Mouse (Mus musculus) heart, embryonic 14.5 days (tissue): ENCODE measurements around the gene Cdh3. TPM values are rescaled to one million over a fixed set of nuclear protein-coding genes. Genes with fewer than 3 reads are reported as not detected.

Experiments
- ATAC-seq: fragments of 200-750 bp; cut with Nextera tagmentation; 2 replicates; pipeline ENCODE4 v1.8.0; 2017; ENCODE audit warnings: low read depth, moderate TSS enrichment; ENCODE audit not compliant: insufficient number of reproducible peaks, insufficient read depth, low FRiP score
- H3K27ac ChIP-seq, 2 experiments: fragments of 200-500 bp in 1 of 2; fragments of 300-500 bp in 1 of 2; sonication (generic) in 1 of 2; replicated peaks in 1 of 2; 2 replicates each; pipeline ENCODE4 v1.5.1; 2012 to 2014; ENCODE audit warnings: low read depth in 2 of 2, low read length in 2 of 2, control low read depth in 1 of 2, mild to moderate bottlenecking in 1 of 2, mixed read lengths in 1 of 2; ENCODE audit not compliant: control insufficient read depth in 1 of 2, insufficient read depth in 1 of 2
- H3K27me3 ChIP-seq: fragments of 300-500 bp; sonication (generic); 2 replicates; pipeline ENCODE4 v1.6.1; 2014; ENCODE audit warnings: mild to moderate bottlenecking, low read length, control low read depth; ENCODE audit not compliant: control insufficient read depth, insufficient read depth
- H3K36me3 ChIP-seq: fragments of 300-500 bp; sonication (generic); 2 replicates; pipeline ENCODE4 v1.6.1; 2014; ENCODE audit warnings: mild to moderate bottlenecking, control low read depth, low read length, mixed read lengths; ENCODE audit not compliant: control insufficient read depth, insufficient read depth
- H3K4me1 ChIP-seq, 2 experiments: fragments of 200-500 bp in 1 of 2; fragments of 300-500 bp in 1 of 2; sonication (generic) in 1 of 2; 2 replicates each; pipeline ENCODE4 v1.6.1; 2012 to 2014; ENCODE audit warnings: low read length in 2 of 2, control low read depth in 1 of 2, mixed read lengths in 1 of 2; ENCODE audit not compliant: control insufficient read depth in 2 of 2, insufficient read depth in 2 of 2
- H3K4me2 ChIP-seq: fragments of 300-500 bp; sonication (generic); 2 replicates; pipeline ENCODE4 v1.6.1; 2014; ENCODE audit warnings: mild to moderate bottlenecking, low read length
- H3K4me3 ChIP-seq, 2 experiments: fragments of 200-500 bp in 1 of 2; fragments of 300-500 bp in 1 of 2; sonication (generic) in 1 of 2; 2 replicates each; pipeline ENCODE4 v1.5.1; 2012 to 2014; ENCODE audit warnings: low read length in 2 of 2, mild to moderate bottlenecking in 2 of 2, control low read depth in 1 of 2, low read depth in 1 of 2, moderate library complexity in 1 of 2; ENCODE audit not compliant: control insufficient read depth in 1 of 2, insufficient read depth in 1 of 2
- H3K9ac ChIP-seq: fragments of 300-500 bp; sonication (generic); 2 replicates; pipeline ENCODE4 v1.6.1; 2014; ENCODE audit warnings: mild to moderate bottlenecking, low read length
- H3K9me3 ChIP-seq: fragments of 300-500 bp; sonication (generic); 2 replicates; pipeline ENCODE4 v1.6.1; 2016; ENCODE audit warnings: low read length, control low read depth; ENCODE audit not compliant: control insufficient read depth
- WGBS: fragments of 180-500 bp; shearing (Covaris S2); extraction: QIAGEN DNeasy Blood & Tissue Kit; methylation state at CpG from one replicate; pipeline ENCODE4 v1.1.7; 2014; 5-methylcytosine and 5-hydroxymethylcytosine counted together
- polyA plus RNA-seq: library from polyadenylated mRNA; unstranded; fragments of >200 nt; fragmentation: Nextera tagmentation; extraction: Ambion mirVana; gene quantifications from 2 replicates; pipeline ENCODE4 v1.2.1, GENCODE M21; 2014

Cdh3 gene
- polyA plus RNA-seq, 1 experiment from 2014 or later, result 15.0 TPM

GRCm38 (mm10) chr8:106505328-106505965 lies 5.2 kb upstream of the Cdh3 start:
- Histone ChIP-seq H3K9ac (no peak overlapping the region), H3K4me2 (no peak overlapping the region), H3K4me3 (no peak overlapping the region), H3K4me1 (peaks cover 15 to 17% of the 10 kb centered on the region in 2 experiments), H3K27ac (peak overlapping the region; percentile 30 to 53; a peak in 3 of 4 replicates), H3K9me3 (no peaks in the 10 kb centered on the region), H3K36me3 (no peaks in the 10 kb centered on the region), H3K27me3 (no peaks in the 10 kb centered on the region)
- 45% methylated on average over 10 of the region's 10 CpGs for WGBS
- no peak for ATAC-seq

DNA sequence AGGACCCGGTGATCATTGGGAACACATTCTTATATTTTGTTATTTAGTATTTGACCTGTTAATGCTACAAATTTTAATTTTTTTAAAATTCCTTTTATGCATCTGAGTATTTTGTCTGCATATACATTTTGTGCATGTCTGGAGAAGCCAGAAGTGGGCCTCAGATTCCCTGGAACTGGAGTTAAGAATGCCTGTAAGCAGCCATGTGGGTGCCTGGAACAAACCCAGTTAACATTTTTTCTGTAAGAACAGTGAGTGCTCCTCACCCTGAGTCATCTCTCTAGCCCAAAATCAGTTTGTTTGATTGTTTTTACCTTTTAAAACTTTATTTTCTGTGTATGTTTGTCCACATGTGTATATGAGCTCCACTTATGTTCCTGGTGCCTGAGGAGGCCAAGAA lies 4.6 kb upstream of the Cdh3 start:
- Histone ChIP-seq H3K4me2 (no peak overlapping the region), H3K4me1 (peaks cover 15 to 19% of the 10 kb centered on the region in 2 experiments), H3K27me3 (no peaks in the 10 kb centered on the region), H3K4me3 (no peak overlapping the region), H3K27ac (no peak overlapping the region), H3K9ac (no peak overlapping the region), H3K9me3 (no peaks in the 10 kb centered on the region), H3K36me3 (no peaks in the 10 kb centered on the region)
- no peak for ATAC-seq
- WGBS, result 84% methylated on average over 1 of the region's 1 CpGs

- Histone ChIP-seq H3K4me1 (peaks cover 15 to 24% of the 10 kb centered on the region in 2 experiments), H3K9me3 (no peaks in the 10 kb centered on the region), H3K4me3 (peak overlapping the region; percentile 39 to 51), H3K27me3 (no peaks in the 10 kb centered on the region), H3K27ac (peak overlapping the region; percentile 35 to 39; a peak in 3 of 4 replicates), H3K36me3 (no peaks in the 10 kb centered on the region), H3K9ac (peak overlapping the region; percentile 68), H3K4me2 (peak overlapping the region; percentile 71)
- 1% methylated on average over 30 of the region's 30 CpGs for WGBS
- ATAC-seq, result no peak
Measured at GRCm38 (mm10) chr8:106507761-106508331, 2.8 kb upstream of the Cdh3 start.

GRCm38 (mm10) chr8:106508456-106508855 lies 2.2 kb upstream of the Cdh3 start:
- Histone ChIP-seq H3K4me2 (peak overlapping the region; percentile 71), H3K4me3 (peak overlapping the region in 1 of 2 experiments; percentile 39; a peak in 1 of 4 replicates), H3K9ac (peak overlapping the region; percentile 68), H3K27ac (peak overlapping the region in 1 of 2 experiments; percentile 35; a peak in 1 of 4 replicates), H3K9me3 (no peaks in the 10 kb centered on the region), H3K36me3 (no peaks in the 10 kb centered on the region), H3K27me3 (no peaks in the 10 kb centered on the region), H3K4me1 (peaks cover 15 to 28% of the 10 kb centered on the region in 2 experiments)
- ATAC-seq, result no peak
- WGBS, result 41% methylated on average over 3 of the region's 3 CpGs

DNA sequence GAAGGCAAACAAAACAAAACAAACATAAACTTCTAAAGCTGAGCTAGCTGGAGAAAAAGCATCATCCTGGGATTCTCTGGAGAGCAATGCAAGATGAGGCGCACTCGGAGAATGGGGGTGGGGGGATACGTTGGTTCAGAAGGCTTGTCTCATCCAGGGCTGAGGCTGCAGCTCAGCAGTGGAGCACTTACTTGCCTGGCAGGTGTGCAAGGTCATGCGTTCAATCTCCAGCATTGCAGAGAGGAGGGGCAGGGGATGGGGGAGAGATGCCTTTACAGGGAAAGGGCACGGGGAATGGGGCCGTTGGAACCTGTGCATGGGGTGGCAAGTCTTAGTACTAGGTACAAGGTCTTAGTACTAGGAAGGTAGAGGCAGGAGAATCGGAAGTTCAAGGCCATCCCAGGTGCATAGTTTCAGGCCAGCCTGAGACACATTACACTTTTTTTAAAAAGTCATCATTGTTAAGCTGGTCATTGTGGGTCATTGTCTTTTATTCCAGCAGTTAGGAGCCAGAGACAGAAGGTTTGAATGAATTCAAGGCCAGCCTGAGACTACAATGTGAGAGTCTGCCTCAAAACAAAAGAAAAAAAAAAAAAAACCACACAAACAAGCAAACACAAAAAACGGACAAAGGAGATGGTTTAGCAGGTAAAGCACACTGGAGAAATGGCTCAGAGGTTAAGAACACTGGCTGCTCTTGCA lies 1.5 kb upstream of the Cdh3 start:
- peaks cover 15 to 28% of the 10 kb centered on the region in 2 experiments for H3K4me1 ChIP-seq
- no peaks in the 10 kb centered on the region for H3K9me3 ChIP-seq

GRCm38 (mm10) chr8:106511065-106511501 lies 392 bp downstream of the Cdh3 start:
- under 1% methylated on average over 22 of the region's 22 CpGs for WGBS
- Histone ChIP-seq H3K27me3 (no peaks in the 10 kb centered on the region), H3K9ac (peak overlapping the region; percentile 92), H3K4me2 (peak overlapping the region; percentile 85), H3K4me1 (peaks cover 13 to 28% of the 10 kb centered on the region in 2 experiments), H3K4me3 (peak overlapping the region; percentile 66 to 68), H3K27ac (peak overlapping the region; percentile 81 to 92), H3K36me3 (no peaks in the 10 kb centered on the region), H3K9me3 (no peaks in the 10 kb centered on the region)
- ATAC-seq, result peak; percentile 37; the same call in 1 of the 2 replicates

More for the DNA sequence above, 1.5 kb upstream of the Cdh3 start:
- H3K4me3 ChIP-seq, result no peak overlapping the region
- no peak overlapping the region for H3K27ac ChIP-seq
- whole genome bisulfite sequencing, result 75% methylated on average over 8 of the region's 8 CpGs
- no peaks in the 10 kb centered on the region for H3K36me3 ChIP-seq
- H3K9ac ChIP-seq, result no peak overlapping the region
- no peaks in the 10 kb centered on the region for H3K27me3 ChIP-seq
- no peak overlapping the region for H3K4me2 ChIP-seq
- no peak for ATAC-seq

- Histone ChIP-seq H3K4me3 (peak overlapping the region; percentile 66 to 68), H3K36me3 (no peaks in the 10 kb centered on the region), H3K9me3 (no peaks in the 10 kb centered on the region), H3K4me2 (peak overlapping the region; percentile 85), H3K27ac (peak overlapping the region; percentile 81 to 92), H3K4me1 (peaks cover 16 to 33% of the 10 kb centered on the region in 2 experiments), H3K27me3 (no peaks in the 10 kb centered on the region), H3K9ac (peak overlapping the region; percentile 92)
- ATAC-seq, result peak; percentile 20
- under 1% methylated on average over 29 of the region's 30 CpGs for WGBS
Measured at GRCm38 (mm10) chr8:106511531-106512041, 895 bp downstream of the Cdh3 start.
